Mouse (Mus musculus) neural tube, embryonic 11.5 days (tissue): Measurements from ENCODE around the gene Prr5l. TPM values are rescaled to one million over a fixed set of nuclear protein-coding genes. Genes with fewer than 3 reads are reported as not detected.

Experiments
- ATAC-seq: fragments of 200-750 bp; cut with Nextera tagmentation; 2 replicates; pipeline ENCODE4 v1.8.0; 2017; ENCODE audit warnings: moderate number of reproducible peaks, mild to moderate bottlenecking, moderate TSS enrichment, moderate library complexity; ENCODE audit not compliant: insufficient read depth, low FRiP score, low TSS enrichment
- DNase-seq: peaks from one replicate; pipeline ENCODE4 v3.0.0-alpha.2; 2015; ENCODE audit warnings: low spot score
- H3K27ac ChIP-seq: fragments of 300-500 bp; sonication (generic); 2 replicates; pipeline ENCODE4 v1.5.1; 2014; ENCODE audit warnings: low read depth, mild to moderate bottlenecking, low read length
- H3K27me3 ChIP-seq: fragments of 300-500 bp; sonication (generic); 2 replicates; pipeline ENCODE4 v1.6.1; 2014; ENCODE audit warnings: mild to moderate bottlenecking, low read length, mixed read lengths; ENCODE audit not compliant: control insufficient read depth, insufficient read depth
- H3K36me3 ChIP-seq: fragments of 300-500 bp; sonication (generic); 2 replicates; pipeline ENCODE4 v1.6.1; 2014; ENCODE audit warnings: mild to moderate bottlenecking, low read length, moderate library complexity, mixed read lengths; ENCODE audit not compliant: control insufficient read depth, insufficient read depth
- H3K4me1 ChIP-seq: fragments of 300-500 bp; sonication (generic); 2 replicates; pipeline ENCODE4 v1.6.1; 2014; ENCODE audit warnings: low read length, mixed read lengths; ENCODE audit not compliant: control insufficient read depth, insufficient read depth
- H3K4me2 ChIP-seq: fragments of 300-500 bp; sonication (generic); 2 replicates; pipeline ENCODE4 v1.6.1; 2014; ENCODE audit warnings: low read depth, mild to moderate bottlenecking, moderate library complexity
- H3K4me3 ChIP-seq: fragments of 300-500 bp; sonication (generic); 2 replicates; pipeline ENCODE4 v1.5.1; 2014; ENCODE audit warnings: low read depth, low read length
- H3K9ac ChIP-seq: fragments of 300-500 bp; sonication (generic); 2 replicates; pipeline ENCODE4 v1.6.1; 2014; ENCODE audit warnings: mild to moderate bottlenecking, low read length
- H3K9me3 ChIP-seq: fragments of 300-500 bp; sonication (generic); 2 replicates; pipeline ENCODE4 v1.6.1; 2016; ENCODE audit warnings: low read length; ENCODE audit not compliant: control insufficient read depth
- WGBS: fragments of 180-500 bp; shearing (Covaris S2); extraction: QIAGEN DNeasy Blood & Tissue Kit; methylation state at CpG from one replicate; pipeline ENCODE4 v1.1.7; 2014; 5-methylcytosine and 5-hydroxymethylcytosine counted together
- polyA plus RNA-seq: library from polyadenylated mRNA; unstranded; fragments of >200 nt; fragmentation: Nextera tagmentation; extraction: Ambion mirVana; gene quantifications from 2 replicates; pipeline ENCODE4 v1.2.1, GENCODE M21; 2014

The Prr5l gene
- polyA plus RNA-seq, 1 experiment from 2014 or later = 11.5 TPM

- no peak overlapping the region for H3K4me3 ChIP-seq
- no peaks in the 10 kb centered on the region for H3K4me1 ChIP-seq
- WGBS = 85% methylated on average over 8 of the region's 8 CpGs
- ATAC-seq (no peak), DNase-seq (no peak)
- H3K27me3 ChIP-seq = no peaks in the 10 kb centered on the region
- H3K4me2 ChIP-seq = no peak overlapping the region
- no peak overlapping the region for H3K27ac ChIP-seq
- H3K9me3 ChIP-seq = no peaks in the 10 kb centered on the region
- H3K36me3 ChIP-seq = no peaks in the 10 kb centered on the region
- no peak overlapping the region for H3K9ac ChIP-seq
Observed at GRCm38 (mm10) chr2:101741653-101742052, 141.2 kb downstream of the Prr5l start.

- WGBS = 82% methylated on average over 5 of the region's 5 CpGs
- Histone ChIP-seq H3K4me1 (no peaks in the 10 kb centered on the region), H3K4me2 (no peak overlapping the region), H3K36me3 (no peaks in the 10 kb centered on the region), H3K9ac (no peak overlapping the region), H3K27ac (no peak overlapping the region), H3K27me3 (no peaks in the 10 kb centered on the region), H3K9me3 (no peaks in the 10 kb centered on the region), H3K4me3 (no peak overlapping the region)
- no peak for DNase-seq
- ATAC-seq = no peak
Observed at GRCm38 (mm10) chr2:101739914-101740313, 142.9 kb downstream of the Prr5l start.

GRCm38 (mm10) chr2:101733564-101733963 is 149.3 kb downstream of the Prr5l start:
- no peak for ATAC-seq
- Histone ChIP-seq H3K4me1 (no peaks in the 10 kb centered on the region), H3K36me3 (no peaks in the 10 kb centered on the region), H3K9ac (no peak overlapping the region), H3K27ac (no peak overlapping the region), H3K27me3 (no peaks in the 10 kb centered on the region), H3K4me3 (no peak overlapping the region), H3K9me3 (no peaks in the 10 kb centered on the region), H3K4me2 (no peak overlapping the region)
- 82% methylated on average over 3 of the region's 3 CpGs for WGBS
- no peak for DNase-seq

- ATAC-seq = no peak
- H3K4me3 ChIP-seq = no peak overlapping the region
- H3K27ac ChIP-seq = no peak overlapping the region
- WGBS = 94% methylated on average over 10 of the region's 10 CpGs
- no peak overlapping the region for H3K9ac ChIP-seq
- no peak overlapping the region for H3K4me2 ChIP-seq
- H3K27me3 ChIP-seq = no peaks in the 10 kb centered on the region
- H3K9me3 ChIP-seq = no peaks in the 10 kb centered on the region
- DNase-seq = no peak
- no peaks in the 10 kb centered on the region for H3K4me1 ChIP-seq
- no peaks in the 10 kb centered on the region for H3K36me3 ChIP-seq
Observed at GRCm38 (mm10) chr2:101732777-101733210, 150.0 kb downstream of the Prr5l start.

GRCm38 (mm10) chr2:101730972-101731371 is 151.9 kb downstream of the Prr5l start:
- no peaks in the 10 kb centered on the region for H3K27me3 ChIP-seq
- no peaks in the 10 kb centered on the region for H3K36me3 ChIP-seq
- no peak overlapping the region for H3K4me2 ChIP-seq
- no peaks in the 10 kb centered on the region for H3K9me3 ChIP-seq
- H3K27ac ChIP-seq = no peak overlapping the region
- no peak for DNase-seq
- H3K4me3 ChIP-seq = no peak overlapping the region
- H3K4me1 ChIP-seq = no peaks in the 10 kb centered on the region
- ATAC-seq = no peak
- H3K9ac ChIP-seq = no peak overlapping the region

- WGBS = 40% methylated on average over 1 of the region's 1 CpGs
- H3K4me1 ChIP-seq = no peaks in the 10 kb centered on the region
- H3K4me2 ChIP-seq = no peak overlapping the region
- no peaks in the 10 kb centered on the region for H3K36me3 ChIP-seq
- H3K27me3 ChIP-seq = no peaks in the 10 kb centered on the region
- ATAC-seq (no peak), DNase-seq (no peak)
- H3K27ac ChIP-seq = no peak overlapping the region
- H3K9ac ChIP-seq = no peak overlapping the region
- no peaks in the 10 kb centered on the region for H3K9me3 ChIP-seq
- no peak overlapping the region for H3K4me3 ChIP-seq
Observed at GRCm38 (mm10) chr2:101729472-101729871, 153.4 kb downstream of the Prr5l start.

GRCm38 (mm10) chr2:101727787-101728186 is 155.0 kb downstream of the Prr5l start:
- ATAC-seq = no peak
- Histone ChIP-seq H3K27ac (no peak overlapping the region), H3K36me3 (no peaks in the 10 kb centered on the region), H3K4me2 (no peak overlapping the region), H3K27me3 (no peaks in the 10 kb centered on the region), H3K9me3 (no peaks in the 10 kb centered on the region), H3K4me3 (no peak overlapping the region), H3K9ac (no peak overlapping the region), H3K4me1 (peaks cover 4% of the 10 kb centered on the region; the same call in 1 of the 2 replicates)
- no peak for DNase-seq

GRCm38 (mm10) chr2:101723333-101723881 is 159.4 kb downstream of the Prr5l start:
- Histone ChIP-seq H3K27ac (no peak overlapping the region), H3K4me2 (no peak overlapping the region), H3K4me3 (no peak overlapping the region), H3K36me3 (no peaks in the 10 kb centered on the region), H3K9ac (no peak overlapping the region), H3K4me1 (peaks cover 4% of the 10 kb centered on the region; the same call in 1 of the 2 replicates), H3K9me3 (no peaks in the 10 kb centered on the region), H3K27me3 (no peaks in the 10 kb centered on the region)
- WGBS = 52% methylated on average over 10 of the region's 10 CpGs
- no peak for ATAC-seq
- no peak for DNase-seq
